Mouse (Mus musculus): ENCODE results near the gene Nedd9. TPM values are rescaled to one million over a fixed set of nuclear protein-coding genes. Genes with fewer than 3 reads are reported as not detected.

Nedd9 gene
- polyA plus RNA-seq, 1 experiment = 3.0 TPM

- Histone ChIP-seq H3K4me1 (ENCODE audit: control insufficient read depth, insufficient read depth, low read length) (no peaks in the 10 kb centered on the region), H3K9me3 (replicated peaks; ENCODE audit: control insufficient read depth, insufficient read depth, low read length, poor library complexity, severe bottlenecking) (no peaks in the 10 kb centered on the region)
- TF ChIP-seq POLR2A (IDR thresholded peaks at IDR 0.05; ENCODE audit: insufficient read depth, low read length) (no peak), EP300 (IDR thresholded peaks at IDR 0.05; ENCODE audit: insufficient read depth, low read depth, low read length) (no peak), CTCF (IDR thresholded peaks at IDR 0.05; ENCODE audit: low read depth, low read length) (no peak)
These were observed 143.8 kb downstream of the Nedd9 start for GRCm38 (mm10) chr13:41343163-41343886.

GRCm38 (mm10) chr13:41341422-41341821 is 145.7 kb downstream of the Nedd9 start:
- Histone ChIP-seq H3K4me3 (ENCODE audit: low read depth, low read length) (no peak overlapping the region), H3K36me3 (ENCODE audit: control insufficient read depth, insufficient read depth, low read length, poor library complexity, severe bottlenecking) (no peaks in the 10 kb centered on the region), H3K27me3 (ENCODE audit: control insufficient read depth, insufficient read depth, low read length, poor library complexity, severe bottlenecking) (no peaks in the 10 kb centered on the region), H3K9ac (ENCODE audit: low read depth, poor library complexity, severe bottlenecking) (no peak overlapping the region), H3K9me3 (replicated peaks; ENCODE audit: control insufficient read depth, insufficient read depth, low read length, poor library complexity, severe bottlenecking) (no peaks in the 10 kb centered on the region), H3K27ac (ENCODE audit: insufficient read depth, low read length) (no peak overlapping the region), H3K4me1 (ENCODE audit: control insufficient read depth, insufficient read depth, low read length) (no peaks in the 10 kb centered on the region)
- TF ChIP-seq EP300 (IDR thresholded peaks at IDR 0.05; ENCODE audit: insufficient read depth, low read depth, low read length) (no peak), POLR2A (IDR thresholded peaks at IDR 0.05; ENCODE audit: insufficient read depth, low read length) (no peak), CTCF (IDR thresholded peaks at IDR 0.05; ENCODE audit: low read depth, low read length) (no peak)

More at GRCm38 (mm10) chr13:41343163-41343886, 143.8 kb downstream of the Nedd9 start:
- no peak overlapping the region for H3K9ac ChIP-seq (ENCODE audit: low read depth, poor library complexity, severe bottlenecking)
- H3K4me3 ChIP-seq (ENCODE audit: low read depth, low read length) = no peak overlapping the region
- no peaks in the 10 kb centered on the region for H3K27me3 ChIP-seq (ENCODE audit: control insufficient read depth, insufficient read depth, low read length, poor library complexity, severe bottlenecking)
- H3K27ac ChIP-seq (ENCODE audit: insufficient read depth, low read length) = no peak overlapping the region
- no peaks in the 10 kb centered on the region for H3K36me3 ChIP-seq (ENCODE audit: control insufficient read depth, insufficient read depth, low read length, poor library complexity, severe bottlenecking)

- no peaks in the 10 kb centered on the region for H3K9me3 ChIP-seq (replicated peaks; ENCODE audit: control insufficient read depth, insufficient read depth, low read length, poor library complexity, severe bottlenecking)
- no peak overlapping the region for H3K9ac ChIP-seq (ENCODE audit: low read depth, poor library complexity, severe bottlenecking)
- no peak for TF ChIP-seq EP300 (IDR thresholded peaks at IDR 0.05; ENCODE audit: insufficient read depth, low read depth, low read length)
- TF ChIP-seq POLR2A (IDR thresholded peaks at IDR 0.05; ENCODE audit: insufficient read depth, low read length) = no peak
- no peak for TF ChIP-seq CTCF (IDR thresholded peaks at IDR 0.05; ENCODE audit: low read depth, low read length)
- H3K27me3 ChIP-seq (ENCODE audit: control insufficient read depth, insufficient read depth, low read length, poor library complexity, severe bottlenecking) = no peaks in the 10 kb centered on the region
- H3K4me3 ChIP-seq (ENCODE audit: low read depth, low read length) = no peak overlapping the region
- no peak overlapping the region for H3K27ac ChIP-seq (ENCODE audit: insufficient read depth, low read length)
- no peaks in the 10 kb centered on the region for H3K36me3 ChIP-seq (ENCODE audit: control insufficient read depth, insufficient read depth, low read length, poor library complexity, severe bottlenecking)
- H3K4me1 ChIP-seq (ENCODE audit: control insufficient read depth, insufficient read depth, low read length) = no peaks in the 10 kb centered on the region
These were observed 147.4 kb downstream of the Nedd9 start for GRCm38 (mm10) chr13:41339653-41340351.

- Histone ChIP-seq H3K4me3 (ENCODE audit: low read depth, low read length) (no peak overlapping the region), H3K9me3 (replicated peaks; ENCODE audit: control insufficient read depth, insufficient read depth, low read length, poor library complexity, severe bottlenecking) (no peaks in the 10 kb centered on the region), H3K36me3 (ENCODE audit: control insufficient read depth, insufficient read depth, low read length, poor library complexity, severe bottlenecking) (no peaks in the 10 kb centered on the region), H3K27me3 (ENCODE audit: control insufficient read depth, insufficient read depth, low read length, poor library complexity, severe bottlenecking) (no peaks in the 10 kb centered on the region), H3K27ac (ENCODE audit: insufficient read depth, low read length) (no peak overlapping the region), H3K4me1 (ENCODE audit: control insufficient read depth, insufficient read depth, low read length) (no peaks in the 10 kb centered on the region), H3K9ac (ENCODE audit: low read depth, poor library complexity, severe bottlenecking) (no peak overlapping the region)
- no peak for TF ChIP-seq CTCF (IDR thresholded peaks at IDR 0.05; ENCODE audit: low read depth, low read length)
- TF ChIP-seq EP300 (IDR thresholded peaks at IDR 0.05; ENCODE audit: insufficient read depth, low read depth, low read length) = no peak
- TF ChIP-seq POLR2A (IDR thresholded peaks at IDR 0.05; ENCODE audit: insufficient read depth, low read length) = no peak
These were observed 148.0 kb downstream of the Nedd9 start for GRCm38 (mm10) chr13:41339195-41339594.

- no peak for TF ChIP-seq CTCF (IDR thresholded peaks at IDR 0.05; ENCODE audit: low read depth, low read length)
- no peak for TF ChIP-seq POLR2A (IDR thresholded peaks at IDR 0.05; ENCODE audit: insufficient read depth, low read length)
- TF ChIP-seq EP300 (IDR thresholded peaks at IDR 0.05; ENCODE audit: insufficient read depth, low read depth, low read length) = no peak
- no peaks in the 10 kb centered on the region for H3K36me3 ChIP-seq (ENCODE audit: control insufficient read depth, insufficient read depth, low read length, poor library complexity, severe bottlenecking)
These were observed 149.8 kb downstream of the Nedd9 start for GRCm38 (mm10) chr13:41337407-41337806.

GRCm38 (mm10) chr13:41336260-41336659 is 150.9 kb downstream of the Nedd9 start:
- H3K9me3 ChIP-seq (replicated peaks; ENCODE audit: control insufficient read depth, insufficient read depth, low read length, poor library complexity, severe bottlenecking) = no peaks in the 10 kb centered on the region
- no peak overlapping the region for H3K4me3 ChIP-seq (ENCODE audit: low read depth, low read length)
- H3K9ac ChIP-seq (ENCODE audit: low read depth, poor library complexity, severe bottlenecking) = no peak overlapping the region
- H3K4me1 ChIP-seq (ENCODE audit: control insufficient read depth, insufficient read depth, low read length) = no peaks in the 10 kb centered on the region
- H3K27ac ChIP-seq (ENCODE audit: insufficient read depth, low read length) = no peak overlapping the region
- no peaks in the 10 kb centered on the region for H3K27me3 ChIP-seq (ENCODE audit: control insufficient read depth, insufficient read depth, low read length, poor library complexity, severe bottlenecking)
- H3K36me3 ChIP-seq (ENCODE audit: control insufficient read depth, insufficient read depth, low read length, poor library complexity, severe bottlenecking) = no peaks in the 10 kb centered on the region
- TF ChIP-seq POLR2A (IDR thresholded peaks at IDR 0.05; ENCODE audit: insufficient read depth, low read length) = no peak
- no peak for TF ChIP-seq CTCF (IDR thresholded peaks at IDR 0.05; ENCODE audit: low read depth, low read length)
- TF ChIP-seq EP300 (IDR thresholded peaks at IDR 0.05; ENCODE audit: insufficient read depth, low read depth, low read length) = no peak

More at GRCm38 (mm10) chr13:41337407-41337806, 149.8 kb downstream of the Nedd9 start:
- H3K9ac ChIP-seq (ENCODE audit: low read depth, poor library complexity, severe bottlenecking) = no peak overlapping the region
- no peaks in the 10 kb centered on the region for H3K4me1 ChIP-seq (ENCODE audit: control insufficient read depth, insufficient read depth, low read length)
- no peaks in the 10 kb centered on the region for H3K9me3 ChIP-seq (replicated peaks; ENCODE audit: control insufficient read depth, insufficient read depth, low read length, poor library complexity, severe bottlenecking)
- no peak overlapping the region for H3K27ac ChIP-seq (ENCODE audit: insufficient read depth, low read length)
- no peaks in the 10 kb centered on the region for H3K27me3 ChIP-seq (ENCODE audit: control insufficient read depth, insufficient read depth, low read length, poor library complexity, severe bottlenecking)
- H3K4me3 ChIP-seq (ENCODE audit: low read depth, low read length) = no peak overlapping the region

Data from ES-Bruce4 (cell line).